Mouse (Mus musculus) right cerebral cortex, adult 18-20 months (tissue): ENCODE measurements around the gene Cactin.

ENCODE experiments used
- DNase-seq: peaks from one replicate; pipeline ENCODE4 v3.0.0; 2022; ENCODE audit warnings: mixed read lengths

The Cactin gene

GRCm38 (mm10) chr10:81344421-81345161 is 23.7 kb downstream of the Cactin start:
- DNase-seq, result no peak

GRCm38 (mm10) chr10:81345162-81345534 is 24.2 kb downstream of the Cactin start:
- no peak for DNase-seq

GRCm38 (mm10) chr10:81346453-81347067 is 25.7 kb downstream of the Cactin start:
- peak; percentile 71 for DNase-seq

- DNase-seq, result no peak
Observed at GRCm38 (mm10) chr10:81349146-81349545, 28.2 kb downstream of the Cactin start.

- DNase-seq, result no peak
Observed at GRCm38 (mm10) chr10:81349961-81350350, 29.1 kb downstream of the Cactin start.

GRCm38 (mm10) chr10:81350351-81351063 is 29.6 kb downstream of the Cactin start, which contains the start of gene Hmg20b:
Gene Hmg20b (minus strand): TSS chr10:81350480.
- DNase-seq, result peak; percentile 100

- DNase-seq, result no peak
Observed at GRCm38 (mm10) chr10:81351678-81352291, 30.9 kb downstream of the Cactin start.

GRCm38 (mm10) chr10:81354738-81355477 is 34.0 kb downstream of the Cactin start:
- DNase-seq, result no peak

GRCm38 (mm10) chr10:81355533-81355932 is 34.6 kb downstream of the Cactin start:
- no peak for DNase-seq

- no peak for DNase-seq
Observed at GRCm38 (mm10) chr10:81356352-81356990, 35.6 kb downstream of the Cactin start.

- DNase-seq, result peak; percentile 93
Observed at GRCm38 (mm10) chr10:81356991-81357844, 36.3 kb downstream of the Cactin start, which contains the start of gene Mfsd12. Gene Mfsd12 (plus strand): TSS chr10:81357491.

- no peak for DNase-seq
Observed at GRCm38 (mm10) chr10:81358209-81358608, 37.3 kb downstream of the Cactin start.

GRCm38 (mm10) chr10:81358841-81359240 is 37.9 kb downstream of the Cactin start:
- no peak for DNase-seq

GRCm38 (mm10) chr10:81360721-81361120 is 39.8 kb downstream of the Cactin start:
- DNase-seq, result no peak

- no peak for DNase-seq
Observed at GRCm38 (mm10) chr10:81362336-81362949, 41.5 kb downstream of the Cactin start.

- DNase-seq, result no peak
Observed at GRCm38 (mm10) chr10:81363436-81364346, 42.8 kb downstream of the Cactin start.

- DNase-seq, result no peak
Observed at GRCm38 (mm10) chr10:81364666-81365065, 43.8 kb downstream of the Cactin start.

GRCm38 (mm10) chr10:81365073-81365472 is 44.2 kb downstream of the Cactin start:
- peak; percentile 63 for DNase-seq
